Mouse (Mus musculus) stomach, postnatal 0 days (tissue): ENCODE data around the gene Sh3glb1.

Source experiments
- CTCF ChIP-seq: IDR thresholded peaks from 2 replicates; pipeline ENCODE4 v1.5.1; 2016; ENCODE audit warnings: antibody characterized with exemption, low read depth, mild to moderate bottlenecking, moderate library complexity
- EP300 ChIP-seq: optimal IDR thresholded peaks from 2 replicates; pipeline ENCODE3; 2016; ENCODE audit warnings: antibody characterized with exemption

DNA sequence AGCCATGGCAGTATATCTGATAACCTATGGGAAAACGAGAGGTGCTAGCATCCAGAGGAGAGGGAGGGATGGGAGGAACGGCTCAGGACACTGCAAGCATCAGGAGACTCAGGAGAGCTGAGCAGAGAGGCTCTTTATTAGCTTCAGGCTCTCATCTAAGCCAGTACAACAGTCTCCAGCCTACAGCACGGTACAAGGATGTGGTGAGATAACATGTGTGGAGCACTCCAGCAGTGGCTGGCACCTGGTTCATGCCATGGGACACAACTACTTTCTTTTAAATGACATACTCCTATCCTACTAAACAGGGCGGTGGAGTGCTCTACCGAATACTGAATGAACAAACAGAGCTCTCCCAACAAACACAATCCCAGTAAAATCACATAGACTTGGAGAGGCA lies 38.6 kb downstream of the Sh3glb1 start:
- TF ChIP-seq CTCF: no peak
- TF ChIP-seq EP300: no peak
